Mouse (Mus musculus): ENCODE measurements at regions not wholly inside any gene's neighbourhood (a gene's known extent, or its start where the extent isn't known, plus 50 kb on each side); places are given as distances from the start of the nearest gene placed in this dataset.
"Not testable (repeated sequence)": the region's sequence is repeated elsewhere in the genome, so short reads cannot be mapped to it uniquely, and the experiment has no call there.

DNA sequence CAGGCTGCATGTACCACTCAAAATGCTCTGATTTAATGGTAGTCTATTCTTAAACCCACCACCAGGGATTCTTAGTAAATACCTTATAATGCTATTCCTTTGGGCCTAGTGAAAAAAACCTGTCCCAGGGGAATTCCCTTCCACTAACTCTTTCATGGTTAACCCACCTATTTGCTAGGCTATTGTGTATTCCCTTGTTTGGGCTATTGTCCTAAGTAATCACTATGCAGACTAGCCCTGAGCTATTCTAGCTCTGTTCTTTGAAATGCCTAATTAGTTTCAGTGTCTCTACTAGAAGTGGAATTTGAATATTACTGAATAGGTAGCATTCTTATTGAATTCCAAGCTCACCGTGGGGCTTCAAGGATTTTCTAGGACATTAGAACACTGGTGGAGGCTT is 620.6 kb upstream of the Pom121l12 start:
- Histone ChIP-seq H3K9ac (ENCODE audit: low read depth, low read length, severe bottlenecking) (no peak overlapping the region), H3K27ac (replicated peaks; ENCODE audit: low read depth, low read length) (no peak overlapping the region), H3K9me3 (ENCODE audit: control insufficient read depth, low read length) (no peaks in the 10 kb centered on the region), H3K36me3 (ENCODE audit: control insufficient read depth, insufficient read depth, low read length) (no peaks in the 10 kb centered on the region), H3K4me3 (replicated peaks; ENCODE audit: low read length) (no peak overlapping the region), H3K27me3 (ENCODE audit: control insufficient read depth, insufficient read depth, low read length) (no peaks in the 10 kb centered on the region), H3K4me1 (ENCODE audit: control insufficient read depth, insufficient read depth, low read length) (no peaks in the 10 kb centered on the region), H3K4me2 (replicated peaks; ENCODE audit: low read depth, low read length, severe bottlenecking) (no peak overlapping the region)
- no peak for TF ChIP-seq POLR2A (IDR thresholded peaks at IDR 0.05; ENCODE audit: borderline replicate concordance, extremely low read depth, insufficient read depth, insufficient read length)
- DNase-seq (ENCODE audit: low spot score) (no peak), ATAC-seq (ENCODE audit: low FRiP score, low read depth) (no peak)
- whole genome bisulfite sequencing = 82% methylated on average over 1 of the region's 1 CpGs

DNA sequence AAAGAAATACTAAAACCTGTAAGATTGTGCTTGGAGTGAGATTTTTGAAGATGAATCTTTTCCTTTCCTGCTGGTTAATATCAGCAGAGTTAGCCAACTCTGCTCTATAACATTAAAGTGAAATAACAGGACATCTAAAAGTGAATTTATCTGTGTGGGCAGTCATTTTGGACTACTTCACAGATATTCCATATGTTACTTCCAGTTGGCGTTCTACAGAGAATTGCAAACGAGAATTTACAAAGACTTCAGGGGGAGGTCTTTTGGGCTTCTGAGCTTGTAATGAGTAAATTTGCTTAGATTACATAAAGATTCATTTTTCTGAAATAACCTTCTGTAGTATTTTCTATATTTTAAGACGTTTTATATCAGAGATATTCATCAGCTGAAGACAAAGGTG is 582.4 kb upstream of the Pom121l12 start:
- 74% methylated on average over 3 of the region's 3 CpGs for WGBS

DNA sequence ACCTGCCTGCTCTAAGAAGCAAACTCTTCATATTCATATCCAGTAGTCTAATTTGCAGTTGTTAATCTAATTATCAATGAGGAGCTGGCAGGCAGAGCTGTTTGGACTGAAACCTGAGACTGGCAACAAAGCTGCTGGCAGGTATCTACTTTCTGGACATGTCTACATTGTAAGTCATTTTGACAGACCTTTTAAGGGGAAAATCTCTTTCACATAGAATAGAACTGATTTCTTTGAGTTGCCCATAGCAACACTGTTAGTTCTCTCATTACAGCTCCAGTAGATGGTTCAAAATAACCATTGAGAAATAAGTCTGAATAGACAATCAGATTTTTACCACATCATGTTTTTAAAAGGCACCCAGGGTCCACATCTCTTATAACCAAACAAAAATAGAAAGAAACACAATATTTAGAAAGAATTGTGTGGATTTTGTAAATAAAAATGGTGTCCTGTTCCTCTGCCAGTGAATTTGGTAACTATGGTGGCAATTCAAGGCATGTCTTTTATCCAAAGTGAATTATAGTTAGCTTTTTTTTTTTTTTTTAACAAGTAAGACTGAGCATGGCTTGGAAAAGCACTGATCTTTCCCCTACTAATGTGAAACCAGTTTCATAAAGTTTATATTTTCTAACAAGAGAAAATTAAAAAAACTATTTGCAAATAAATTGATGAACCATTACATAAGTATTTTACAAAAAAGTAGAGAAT is 567.5 kb upstream of the Pom121l12 start:
- Histone ChIP-seq H3K9ac (ENCODE audit: low read depth, low read length, severe bottlenecking) (no peak overlapping the region), H3K27me3 (ENCODE audit: control insufficient read depth, insufficient read depth, low read length) (no peaks in the 10 kb centered on the region), H3K4me1 (ENCODE audit: control insufficient read depth, insufficient read depth, low read length) (no peaks in the 10 kb centered on the region), H3K27ac (replicated peaks; ENCODE audit: low read depth, low read length) (no peak overlapping the region), H3K9me3 (ENCODE audit: control insufficient read depth, low read length) (no peaks in the 10 kb centered on the region), H3K4me3 (replicated peaks; ENCODE audit: low read length) (no peak overlapping the region), H3K4me2 (replicated peaks; ENCODE audit: low read depth, low read length, severe bottlenecking) (no peak overlapping the region), H3K36me3 (ENCODE audit: control insufficient read depth, insufficient read depth, low read length) (no peaks in the 10 kb centered on the region)
- DNase-seq (ENCODE audit: low spot score) (no peak), ATAC-seq (ENCODE audit: low FRiP score, low read depth) (no peak)
- TF ChIP-seq POLR2A (IDR thresholded peaks at IDR 0.05; ENCODE audit: borderline replicate concordance, extremely low read depth, insufficient read depth, insufficient read length) = no peak

More for the DNA sequence above, 582.4 kb upstream of the Pom121l12 start:
- ATAC-seq (ENCODE audit: low FRiP score, low read depth) (no peak), DNase-seq (ENCODE audit: low spot score) (no peak)
- no peaks in the 10 kb centered on the region for H3K36me3 ChIP-seq (ENCODE audit: control insufficient read depth, insufficient read depth, low read length)
- no peaks in the 10 kb centered on the region for H3K9me3 ChIP-seq (ENCODE audit: control insufficient read depth, low read length)
- H3K27ac ChIP-seq (replicated peaks; ENCODE audit: low read depth, low read length) = no peak overlapping the region
- TF ChIP-seq POLR2A (IDR thresholded peaks at IDR 0.05; ENCODE audit: borderline replicate concordance, extremely low read depth, insufficient read depth, insufficient read length) = no peak
- no peaks in the 10 kb centered on the region for H3K27me3 ChIP-seq (ENCODE audit: control insufficient read depth, insufficient read depth, low read length)
- H3K4me2 ChIP-seq (replicated peaks; ENCODE audit: low read depth, low read length, severe bottlenecking) = no peak overlapping the region
- no peak overlapping the region for H3K9ac ChIP-seq (ENCODE audit: low read depth, low read length, severe bottlenecking)
- H3K4me3 ChIP-seq (replicated peaks; ENCODE audit: low read length) = no peak overlapping the region
- no peaks in the 10 kb centered on the region for H3K4me1 ChIP-seq (ENCODE audit: control insufficient read depth, insufficient read depth, low read length)

DNA sequence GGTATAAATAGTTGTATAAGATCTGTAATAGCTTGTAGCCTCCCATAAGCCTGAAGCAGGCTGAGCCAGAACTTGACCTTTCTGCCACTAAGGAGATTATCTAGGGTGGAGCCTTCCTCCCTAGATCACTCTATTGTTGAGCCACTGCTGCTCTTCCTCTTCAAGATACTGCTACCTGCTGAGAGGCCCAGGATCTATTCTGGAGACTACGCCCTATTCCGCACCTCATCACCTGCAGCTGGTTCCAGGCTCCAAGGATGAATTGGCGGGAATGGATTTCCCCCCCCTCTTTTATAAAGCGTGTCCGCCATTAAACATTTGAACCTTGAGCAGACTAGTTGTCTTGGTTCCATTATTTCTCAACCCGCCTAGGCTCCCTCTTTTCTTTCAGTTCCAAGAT is 566.6 kb upstream of the Pom121l12 start:
- H3K4me3 ChIP-seq (replicated peaks; ENCODE audit: low read length); H3K9ac ChIP-seq (ENCODE audit: low read depth, low read length, severe bottlenecking); DNase-seq (ENCODE audit: low spot score); ATAC-seq (ENCODE audit: low FRiP score, low read depth); H3K4me1 ChIP-seq (ENCODE audit: control insufficient read depth, insufficient read depth, low read length); H3K9me3 ChIP-seq (ENCODE audit: control insufficient read depth, low read length); H3K27ac ChIP-seq (replicated peaks; ENCODE audit: low read depth, low read length); H3K4me2 ChIP-seq (replicated peaks; ENCODE audit: low read depth, low read length, severe bottlenecking); H3K36me3 ChIP-seq (ENCODE audit: control insufficient read depth, insufficient read depth, low read length); H3K27me3 ChIP-seq (ENCODE audit: control insufficient read depth, insufficient read depth, low read length): not testable (repeated sequence)
- WGBS = 91% methylated on average over 6 of the region's 6 CpGs

DNA sequence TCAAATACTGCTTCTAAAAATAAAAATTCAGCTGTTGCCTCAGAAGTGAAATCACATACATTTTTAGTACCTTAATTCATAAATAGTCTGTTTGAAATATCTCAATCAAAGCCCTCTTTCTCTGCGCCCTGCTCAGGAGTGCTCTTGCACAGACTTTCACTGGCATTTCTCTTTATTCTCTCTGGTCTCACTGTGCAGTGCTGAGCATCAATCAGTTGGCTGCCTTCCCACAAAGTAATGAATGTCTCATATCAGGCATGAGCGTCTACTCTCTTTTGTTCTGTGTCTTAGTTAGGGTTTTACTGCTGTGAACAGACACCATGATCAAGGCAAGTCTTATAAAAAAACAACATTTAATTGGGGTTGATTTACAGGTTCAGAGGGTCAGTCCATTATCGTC is 540.0 kb upstream of the Pom121l12 start:
- 64% methylated on average over 3 of the region's 3 CpGs for WGBS
- Histone ChIP-seq H3K27me3 (ENCODE audit: control insufficient read depth, insufficient read depth, low read length) (no peaks in the 10 kb centered on the region), H3K4me2 (replicated peaks; ENCODE audit: low read depth, low read length, severe bottlenecking) (no peak overlapping the region), H3K27ac (replicated peaks; ENCODE audit: low read depth, low read length) (no peak overlapping the region), H3K4me3 (replicated peaks; ENCODE audit: low read length) (no peak overlapping the region), H3K36me3 (ENCODE audit: control insufficient read depth, insufficient read depth, low read length) (no peaks in the 10 kb centered on the region), H3K9ac (ENCODE audit: low read depth, low read length, severe bottlenecking) (no peak overlapping the region), H3K9me3 (ENCODE audit: control insufficient read depth, low read length) (no peaks in the 10 kb centered on the region), H3K4me1 (ENCODE audit: control insufficient read depth, insufficient read depth, low read length) (no peaks in the 10 kb centered on the region)
- TF ChIP-seq POLR2A (IDR thresholded peaks at IDR 0.05; ENCODE audit: borderline replicate concordance, extremely low read depth, insufficient read depth, insufficient read length) = no peak
- DNase-seq (ENCODE audit: low spot score) = peak; percentile 4
- ATAC-seq (ENCODE audit: low FRiP score, low read depth) = no peak

DNA sequence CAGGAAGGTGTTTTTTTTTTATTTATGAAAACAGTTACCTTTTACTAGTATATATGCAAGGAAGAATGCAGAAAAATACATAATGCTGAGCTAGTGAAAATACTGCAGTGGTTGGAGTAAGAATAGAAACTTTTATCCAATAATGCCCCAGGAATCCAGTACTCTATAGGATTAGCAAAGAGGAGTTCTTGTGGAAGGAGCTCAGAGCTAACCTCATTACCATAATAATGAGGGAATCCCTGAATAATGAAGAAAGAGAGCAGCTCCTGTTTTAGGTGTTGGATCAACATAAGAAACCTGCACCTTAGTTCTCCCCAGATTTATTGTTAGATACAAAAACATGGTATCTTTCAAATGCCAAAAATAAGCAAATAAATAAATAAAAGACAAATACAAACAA is 527.0 kb upstream of the Pom121l12 start:
- TF ChIP-seq POLR2A (IDR thresholded peaks at IDR 0.05; ENCODE audit: borderline replicate concordance, extremely low read depth, insufficient read depth, insufficient read length) = no peak
- Histone ChIP-seq H3K4me1 (ENCODE audit: control insufficient read depth, insufficient read depth, low read length) (no peaks in the 10 kb centered on the region), H3K36me3 (ENCODE audit: control insufficient read depth, insufficient read depth, low read length) (no peaks in the 10 kb centered on the region), H3K27me3 (ENCODE audit: control insufficient read depth, insufficient read depth, low read length) (no peaks in the 10 kb centered on the region), H3K4me3 (replicated peaks; ENCODE audit: low read length) (no peak overlapping the region), H3K27ac (replicated peaks; ENCODE audit: low read depth, low read length) (no peak overlapping the region), H3K4me2 (replicated peaks; ENCODE audit: low read depth, low read length, severe bottlenecking) (no peak overlapping the region), H3K9me3 (ENCODE audit: control insufficient read depth, low read length) (no peaks in the 10 kb centered on the region), H3K9ac (ENCODE audit: low read depth, low read length, severe bottlenecking) (no peak overlapping the region)
- DNase-seq (ENCODE audit: low spot score) (no peak), ATAC-seq (ENCODE audit: low FRiP score, low read depth) (no peak)

All from limb, embryonic 14.5 days (tissue).